Mouse (Mus musculus) spleen, adult 12 weeks (tissue): ENCODE data around the gene Dtx1.

Experiments
- DNase-seq: peaks from one replicate; pipeline ENCODE4 v3.0.0; 2022; ENCODE audit warnings: low spot score

Dtx1 gene

GRCm38 (mm10) chr5:120704421-120704820 is 7.3 kb downstream of the Dtx1 start:
- DNase-seq: no peak

GRCm38 (mm10) chr5:120703660-120704059 is 8.1 kb downstream of the Dtx1 start:
- no peak for DNase-seq

- DNase-seq: no peak
Measured at GRCm38 (mm10) chr5:120702969-120703368, 8.8 kb downstream of the Dtx1 start.

- DNase-seq: no peak
Measured at GRCm38 (mm10) chr5:120702421-120702820, 9.3 kb downstream of the Dtx1 start.

GRCm38 (mm10) chr5:120700996-120701790 is 10.5 kb downstream of the Dtx1 start:
- DNase-seq: no peak

GRCm38 (mm10) chr5:120698801-120699391 is 12.8 kb downstream of the Dtx1 start:
- no peak for DNase-seq

GRCm38 (mm10) chr5:120698181-120698580 is 13.5 kb downstream of the Dtx1 start:
- DNase-seq: no peak

GRCm38 (mm10) chr5:120696865-120697264 is 14.9 kb downstream of the Dtx1 start:
- DNase-seq: no peak

- no peak for DNase-seq
Measured at GRCm38 (mm10) chr5:120696057-120696743, 15.5 kb downstream of the Dtx1 start.

GRCm38 (mm10) chr5:120694695-120695074 is 17.0 kb downstream of the Dtx1 start:
- DNase-seq: no peak

GRCm38 (mm10) chr5:120693931-120694694 is 17.6 kb downstream of the Dtx1 start:
- DNase-seq: peak; percentile 62

- DNase-seq: no peak
Measured at GRCm38 (mm10) chr5:120692034-120692433, 19.7 kb downstream of the Dtx1 start.

- DNase-seq: no peak
Measured at GRCm38 (mm10) chr5:120690417-120690816, 21.3 kb downstream of the Dtx1 start.

- DNase-seq: peak; percentile 54
Measured at GRCm38 (mm10) chr5:120688434-120688833, 23.3 kb downstream of the Dtx1 start.

GRCm38 (mm10) chr5:120687897-120688296 is 23.8 kb downstream of the Dtx1 start:
- DNase-seq: no peak

GRCm38 (mm10) chr5:120687484-120687851 is 24.3 kb downstream of the Dtx1 start:
- no peak for DNase-seq

GRCm38 (mm10) chr5:120686749-120687483 is 24.8 kb downstream of the Dtx1 start:
- no peak for DNase-seq

- no peak for DNase-seq
Measured at GRCm38 (mm10) chr5:120685678-120686077, 26.0 kb downstream of the Dtx1 start.

GRCm38 (mm10) chr5:120682982-120683771 is 28.6 kb downstream of the Dtx1 start:
- DNase-seq: no peak

- no peak for DNase-seq
Measured at GRCm38 (mm10) chr5:120680918-120681317, 30.8 kb downstream of the Dtx1 start.
